Mouse (Mus musculus) left cerebral cortex, postnatal 25 days (tissue): ENCODE data around the gene Shisa5. TPM values are rescaled to one million over a fixed set of nuclear protein-coding genes. Genes with fewer than 3 reads are reported as not detected.

Source experiments
- DNase-seq, 2 experiments: peaks; one replicate each; pipeline ENCODE4 v3.0.0; 2022; ENCODE audit warnings: low spot score in 2 of 2, mixed read lengths in 1 of 2
- intact Hi-C: fragments of 180-260 bp; cut with DNase I; formaldehyde crosslinking; loops from one replicate; pipeline ENCODE4 v1.15.1; 2025
- total RNA-seq, 2 experiments: library from RNA; stranded (reverse); gene quantifications; 2 replicates each; pipeline ENCODE4 v1.2.3; 2021

The Shisa5 gene
- total RNA-seq, 2 experiments from 2014 or later, result 66.3 to 77.4 TPM

- no peak for DNase-seq
- intact Hi-C loops, result no loop called here
Measured at GRCm38 (mm10) chr9:109102541-109102940, 64.2 kb downstream of the Shisa5 start.

GRCm38 (mm10) chr9:109103250-109103649 lies 64.9 kb downstream of the Shisa5 start:
- no peak for DNase-seq
- intact Hi-C loops, result no loop called here

- intact Hi-C loops, result no loop called here
- DNase-seq, result no peak
Measured at GRCm38 (mm10) chr9:109104083-109104482, 65.7 kb downstream of the Shisa5 start.

- peak; percentile 32 to 40 for DNase-seq
- intact Hi-C loops, result no loop called here
Measured at GRCm38 (mm10) chr9:109105011-109105410, 66.6 kb downstream of the Shisa5 start.

- intact Hi-C loops, result no loop called here
Measured at GRCm38 (mm10) chr9:109105648-109106047, 67.3 kb downstream of the Shisa5 start.

GRCm38 (mm10) chr9:109107341-109107740 lies 69.0 kb downstream of the Shisa5 start:
- intact Hi-C loops, result no loop called here
- no peak for DNase-seq

More at GRCm38 (mm10) chr9:109105648-109106047, 67.3 kb downstream of the Shisa5 start:
- no peak for DNase-seq

Other genes with a start within 250 kb of the Shisa5 start
- 10 to 100 TPM; 54.4 to 60.5 TPM for gene Nckipsd, start 230.2 kb upstream of the Shisa5 start, total RNA-seq
- 10 to 100 TPM; 46.8 to 61.9 TPM for gene Celsr3, start 212.2 kb upstream of the Shisa5 start, total RNA-seq
- 10 to 100 TPM; 18.4 to 19.1 TPM for gene Slc26a6, start 185.3 kb upstream of the Shisa5 start, total RNA-seq
- gene Tmem89, start 123.9 kb upstream of the Shisa5 start, total RNA-seq, result under 1 TPM in 1 of 2 experiments, not detected in 1; 0.39 TPM
- 100 to 1,000 TPM; 390 to 394 TPM for gene Uqcrc1, start 101.9 kb upstream of the Shisa5 start, total RNA-seq
- 1 to 10 TPM; 2.5 to 4.5 TPM for gene Col7a1, start 85.0 kb upstream of the Shisa5 start, total RNA-seq
- not detected for gene Ucn2, start 52.6 kb upstream of the Shisa5 start, total RNA-seq
- 10 to 100 TPM; 12.5 to 15.5 TPM for gene Pfkfb4, start 46.8 kb upstream of the Shisa5 start, total RNA-seq
- 10 to 100 TPM; 12.7 to 13.0 TPM for gene Trex1, start 21.2 kb downstream of the Shisa5 start, total RNA-seq
- gene Atrip, start 35.6 kb downstream of the Shisa5 start, total RNA-seq, result 10 to 100 TPM; 25.8 to 28.5 TPM
- 1 to 10 TPM; 7.2 to 8.0 TPM for gene Ccdc51, start 43.9 kb downstream of the Shisa5 start, total RNA-seq
- 100 to 1,000 TPM; 365 to 371 TPM for gene Tma7, start 44.0 kb downstream of the Shisa5 start, total RNA-seq
- gene Plxnb1, start 56.8 kb downstream of the Shisa5 start, total RNA-seq, result 10 to 100 TPM; 66.3 to 69.9 TPM
- gene Fbxw21, start 123.5 kb downstream of the Shisa5 start, total RNA-seq, result not detected
- not detected for gene Fbxw13, start 157.4 kb downstream of the Shisa5 start, total RNA-seq
- not detected for gene Fbxw20, start 196.2 kb downstream of the Shisa5 start, total RNA-seq
- not detected for gene Fbxw14, start 249.1 kb downstream of the Shisa5 start, total RNA-seq